In genomic region chr2:97610566-97610965, GRCm38 (mm10) we compare ENCODE assay signal across 25 mouse cellular contexts.
"Had no signal": no experiment of that assay in that cellular context is flagged by ENCODE, and none has a peak within 500 bp of the region (broad histone marks: within the 10 kb centered on the region; RNA-seq: fewer than 3 reads in every experiment).

No protein-coding gene starts in this region.

- H3K27ac ChIP-seq: gastrocnemius, adult 2 months; heart, embryonic 10.5 days; hindbrain, embryonic 10.5 days; hindbrain, embryonic 12.5 days; hindbrain, embryonic 14.5 days; kidney, postnatal 0 days; limb, embryonic 13.5 days; limb, embryonic 15.5 days; liver, embryonic 12.5 days had no signal

- H3K4me1 ChIP-seq: heart, embryonic 10.5 days; heart, embryonic 12.5 days; hindbrain, embryonic 10.5 days; hindbrain, embryonic 12.5 days; limb, embryonic 13.5 days; limb, embryonic 15.5 days; liver, embryonic 12.5 days had no signal

- ATAC-seq: forebrain, postnatal 0 days; hindbrain, embryonic 16.5 days; inflammation-experienced regulatory T-cells, adult 6 months; liver, embryonic 12.5 days had no signal

- DNase-seq: forebrain, postnatal 0 days; gastrocnemius, adult 2 months; gastrocnemius, postnatal 10 days; gastrocnemius, postnatal 25 days; heart, adult 18-20 months; heart, postnatal 10 days; heart, postnatal 4 days; kidney, adult 18-20 months; kidney, adult 8-10 months; kidney, postnatal 14 days; kidney, postnatal 36 days; layer of hippocampus, adult 9-11 months; layer of hippocampus, postnatal 36 days; left cerebral cortex, postnatal 4 days had no signal

- H3K4me3 ChIP-seq: gastrocnemius, adult 2 months; heart, embryonic 10.5 days; heart, embryonic 12.5 days; hindbrain, embryonic 10.5 days; hindbrain, embryonic 12.5 days; limb, embryonic 13.5 days; limb, embryonic 15.5 days; liver, embryonic 12.5 days had no signal

- H3K9me3 ChIP-seq: heart, embryonic 10.5 days; heart, embryonic 12.5 days; hindbrain, embryonic 10.5 days; hindbrain, embryonic 12.5 days; limb, embryonic 13.5 days; limb, embryonic 15.5 days; liver, embryonic 12.5 days had no signal

- H3K27me3 ChIP-seq: heart, embryonic 12.5 days; hindbrain, embryonic 12.5 days; limb, embryonic 13.5 days; limb, embryonic 15.5 days; liver, embryonic 12.5 days had no signal

- H3K4me2 ChIP-seq: heart, embryonic 12.5 days; hindbrain, embryonic 12.5 days; hindbrain, embryonic 14.5 days; limb, embryonic 13.5 days; limb, embryonic 15.5 days; liver, embryonic 12.5 days had no signal

- H3K9ac ChIP-seq: forebrain, postnatal 0 days; heart, embryonic 12.5 days; hindbrain, embryonic 12.5 days; hindbrain, embryonic 14.5 days; limb, embryonic 13.5 days; limb, embryonic 15.5 days; liver, embryonic 12.5 days had no signal

- H3K36me3 ChIP-seq: heart, embryonic 10.5 days; heart, embryonic 12.5 days; hindbrain, embryonic 10.5 days; hindbrain, embryonic 12.5 days; limb, embryonic 13.5 days; limb, embryonic 15.5 days; liver, embryonic 12.5 days had no signal
